Mouse (Mus musculus): ENCODE measurements around the gene Gm47969. TPM values are rescaled to one million over a fixed set of nuclear protein-coding genes. Genes with fewer than 3 reads are reported as not detected.
A peak's percentile ranks its signal among the peaks of the same experiment; 100 is the strongest.
"Not testable (repeated sequence)": the region's sequence is repeated elsewhere in the genome, so short reads cannot be mapped to it uniquely, and the experiment has no call there.

Gene Gm47969
- polyA plus RNA-seq (2015; fragmentation: Nextera tagmentation; extraction: Ambion mirVana) = not detected in 2 replicates

GRCm38 (mm10) chr1:83044882-83045427 lies at the start of gene Gm47969:
Gene Gm47969 (plus strand): TSS chr1:83044932.
- H3K4me2 ChIP-seq = no peak within 1 kb of the TSS
- no peak within 1 kb of the TSS for H3K9ac ChIP-seq
- no peaks in the 10 kb centered on the region for H3K27me3 ChIP-seq
- H3K36me3 ChIP-seq = no peaks in the 10 kb centered on the region
- H3K4me1 ChIP-seq (replicated peaks) = no peaks in the 10 kb centered on the region
- H3K4me3 ChIP-seq = no peak within 1 kb of the TSS
- no peaks in the 10 kb centered on the region for H3K9me3 ChIP-seq
- WGBS = 86% methylated on average over 5 of the region's 5 CpGs
- H3K27ac ChIP-seq = no peak within 1 kb of the TSS
- no peak for ATAC-seq (ENCODE audit: low FRiP score)

DNA sequence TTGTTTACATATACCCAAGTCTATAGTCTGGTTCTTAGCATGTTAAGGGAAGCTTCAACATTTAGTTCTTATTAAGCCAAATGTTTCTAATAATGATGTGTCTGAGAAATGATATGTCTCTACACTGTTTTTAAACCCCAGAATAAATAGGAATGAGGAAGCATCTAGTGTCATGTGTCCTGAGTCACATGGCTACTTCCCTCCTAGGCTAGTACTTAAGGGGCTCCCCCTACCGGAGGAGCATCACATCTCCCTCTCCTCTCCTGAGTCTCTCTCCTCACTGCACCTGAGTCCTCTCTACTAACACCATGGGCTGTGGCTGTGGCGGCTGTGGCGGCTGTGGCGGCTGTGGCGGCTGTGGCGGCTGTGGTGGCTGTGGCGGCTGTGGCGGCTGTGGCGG lies 44.4 kb upstream of the Gm47969 start, which contains the start of gene Gm47959:
Gm47959 (plus strand) TSS at position 243 of the 400 bp plus-strand sequence.
- not testable (repeated sequence) for H3K4me3 ChIP-seq; ATAC-seq (ENCODE audit: low FRiP score)
- 93% methylated on average over 9 of the region's 9 CpGs for WGBS

DNA sequence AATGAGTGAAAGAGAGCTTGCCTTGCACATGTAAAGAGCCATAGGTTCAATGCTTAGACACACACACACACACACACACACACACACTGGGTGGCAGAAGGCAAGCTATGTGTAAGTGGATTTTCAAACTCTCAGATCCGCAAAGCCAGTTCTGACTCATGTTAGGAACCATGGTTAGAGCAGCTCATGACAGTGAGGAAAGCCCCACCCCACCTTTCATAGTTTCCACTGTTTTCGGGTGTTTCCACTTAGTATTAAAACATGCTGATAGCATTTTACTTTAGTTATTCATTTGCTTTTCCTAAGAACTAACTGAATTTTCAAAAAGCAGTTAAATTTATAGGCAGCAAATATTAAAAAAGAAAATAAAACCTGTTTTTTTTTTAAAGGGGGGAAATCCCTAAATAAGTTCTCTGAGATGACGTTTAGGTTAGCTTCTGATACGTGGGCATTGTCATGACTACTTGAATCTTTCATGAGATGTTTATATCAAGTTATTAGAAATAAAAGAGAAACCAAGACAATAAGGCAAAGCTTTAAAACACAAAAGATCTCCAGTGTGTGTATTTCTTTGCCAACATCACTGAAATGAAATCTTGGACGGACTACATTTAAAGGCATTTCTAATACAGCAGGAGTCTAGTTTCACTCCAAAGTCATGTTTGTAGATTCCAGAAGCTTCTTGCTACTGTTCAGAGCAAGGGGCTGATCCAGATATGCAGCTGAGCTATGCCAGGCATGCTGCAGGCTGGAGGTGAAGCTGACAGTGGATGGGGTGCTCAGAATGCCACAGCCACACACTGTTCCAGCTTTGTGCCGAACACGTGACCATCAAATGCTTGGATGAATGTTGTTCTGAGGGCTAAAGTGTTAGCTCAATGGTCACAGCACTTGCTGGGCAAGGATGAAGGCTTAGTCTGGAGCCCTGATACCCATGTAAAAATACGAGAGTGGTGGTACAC lies 38.2 kb upstream of the Gm47969 start:
- no peaks in the 10 kb centered on the region for H3K27me3 ChIP-seq
- no peak overlapping the region for H3K4me2 ChIP-seq
- no peak for ATAC-seq (ENCODE audit: low FRiP score)
- WGBS = 88% methylated on average over 8 of the region's 8 CpGs
- no peak overlapping the region for H3K9ac ChIP-seq
- H3K36me3 ChIP-seq = no peaks in the 10 kb centered on the region
- no peak overlapping the region for H3K27ac ChIP-seq
- no peaks in the 10 kb centered on the region for H3K9me3 ChIP-seq
- no peaks in the 10 kb centered on the region for H3K4me1 ChIP-seq (replicated peaks)
- no peak overlapping the region for H3K4me3 ChIP-seq

More for the DNA sequence above, 44.4 kb upstream of the Gm47969 start, which contains the start of gene Gm47959:
- H3K27me3 ChIP-seq; H3K9me3 ChIP-seq; H3K4me2 ChIP-seq; H3K4me1 ChIP-seq (replicated peaks); H3K36me3 ChIP-seq; H3K9ac ChIP-seq; H3K27ac ChIP-seq: not testable (repeated sequence)

DNA sequence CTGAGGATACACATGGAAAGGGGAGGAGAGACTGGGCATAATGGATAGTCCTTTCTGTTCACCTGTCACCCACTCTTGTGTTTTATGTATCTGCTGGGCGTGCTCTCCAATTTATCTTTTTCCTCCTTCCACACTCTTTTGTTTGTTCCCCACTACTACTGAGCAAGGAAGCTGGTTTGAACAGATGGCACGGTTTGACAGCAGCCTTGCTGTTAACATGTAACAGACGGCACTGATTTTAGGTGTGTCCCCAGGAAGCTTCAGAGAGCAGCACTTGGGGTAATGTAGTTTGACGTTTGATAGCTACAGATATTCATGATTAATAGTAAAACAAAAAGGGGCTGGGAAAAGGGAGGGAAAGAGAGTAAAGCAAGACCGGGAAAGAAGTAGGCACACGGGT lies 37.3 kb upstream of the Gm47969 start:
- H3K27me3 ChIP-seq = no peaks in the 10 kb centered on the region
- H3K27ac ChIP-seq = no peak overlapping the region
- no peak overlapping the region for H3K4me3 ChIP-seq
- H3K9ac ChIP-seq = no peak overlapping the region
- H3K4me1 ChIP-seq (replicated peaks) = no peaks in the 10 kb centered on the region
- 70% methylated on average over 6 of the region's 6 CpGs for whole genome bisulfite sequencing
- no peak overlapping the region for H3K4me2 ChIP-seq
- no peaks in the 10 kb centered on the region for H3K9me3 ChIP-seq
- H3K36me3 ChIP-seq = no peaks in the 10 kb centered on the region
- ATAC-seq (ENCODE audit: low FRiP score) = no peak

DNA sequence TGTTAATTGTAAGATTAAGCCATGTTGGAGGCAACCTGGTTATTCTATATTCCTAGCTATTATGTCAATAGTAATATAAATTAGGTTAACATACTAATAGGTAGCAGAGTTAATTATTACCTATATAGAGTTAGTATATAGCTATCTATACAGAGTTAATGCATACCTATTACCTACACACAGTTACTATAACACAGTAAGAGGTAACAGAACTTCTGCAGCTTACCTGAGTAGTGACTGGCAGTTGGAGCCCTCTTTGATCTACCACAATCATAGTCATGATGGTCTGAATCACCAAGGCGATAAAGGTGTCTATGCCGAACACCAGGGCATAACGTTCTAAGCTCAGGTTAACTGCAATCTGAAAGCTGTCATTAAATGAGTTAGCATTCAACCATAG lies 30.3 kb upstream of the Gm47969 start:
- H3K4me3 ChIP-seq = no peak overlapping the region
- WGBS = 98% methylated on average over 3 of the region's 3 CpGs
- ATAC-seq (ENCODE audit: low FRiP score) = no peak
- H3K27me3 ChIP-seq = no peaks in the 10 kb centered on the region
- H3K36me3 ChIP-seq = no peaks in the 10 kb centered on the region
- H3K9ac ChIP-seq = no peak overlapping the region
- H3K4me1 ChIP-seq (replicated peaks) = no peaks in the 10 kb centered on the region
- no peak overlapping the region for H3K4me2 ChIP-seq
- H3K27ac ChIP-seq = no peak overlapping the region
- H3K9me3 ChIP-seq = no peaks in the 10 kb centered on the region

- H3K4me3 ChIP-seq = no peak overlapping the region
- 80% methylated on average over 10 of the region's 10 CpGs for WGBS
- H3K36me3 ChIP-seq = no peaks in the 10 kb centered on the region
- H3K4me1 ChIP-seq (replicated peaks) = no peaks in the 10 kb centered on the region
- no peaks in the 10 kb centered on the region for H3K9me3 ChIP-seq
- H3K27me3 ChIP-seq = no peaks in the 10 kb centered on the region
- H3K4me2 ChIP-seq = no peak overlapping the region
- no peak overlapping the region for H3K9ac ChIP-seq
- ATAC-seq (ENCODE audit: low FRiP score) = no peak
- H3K27ac ChIP-seq = no peak overlapping the region
These were observed 29.3 kb upstream of the Gm47969 start for GRCm38 (mm10) chr1:83015329-83015879.

GRCm38 (mm10) chr1:83016556-83016955 lies 28.2 kb upstream of the Gm47969 start:
- ATAC-seq (ENCODE audit: low FRiP score) = no peak
- no peaks in the 10 kb centered on the region for H3K9me3 ChIP-seq
- H3K4me2 ChIP-seq = no peak overlapping the region
- no peak overlapping the region for H3K27ac ChIP-seq
- no peaks in the 10 kb centered on the region for H3K27me3 ChIP-seq
- no peak overlapping the region for H3K9ac ChIP-seq
- H3K36me3 ChIP-seq = no peaks in the 10 kb centered on the region
- no peaks in the 10 kb centered on the region for H3K4me1 ChIP-seq (replicated peaks)
- WGBS = 70% methylated on average over 1 of the region's 1 CpGs
- H3K4me3 ChIP-seq = no peak overlapping the region

DNA sequence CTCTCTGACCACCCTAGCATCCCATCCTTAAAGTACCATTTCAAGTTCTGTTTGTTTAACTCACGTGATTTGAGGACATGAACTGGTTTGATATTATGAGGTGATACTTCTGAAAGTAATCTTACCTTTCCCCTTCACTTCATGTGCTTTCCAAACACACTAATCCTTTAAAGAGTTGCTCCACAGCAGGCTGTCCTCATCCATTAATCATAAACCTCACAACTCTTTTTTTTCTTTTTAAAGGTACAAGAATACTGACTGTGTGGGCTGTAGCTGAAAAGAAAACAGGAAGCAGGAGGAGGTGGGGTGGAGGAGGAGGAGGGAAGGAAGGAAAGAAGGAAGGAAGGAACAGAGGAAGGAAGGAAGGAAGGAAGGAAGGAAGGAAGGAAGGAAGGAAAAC lies 12.8 kb upstream of the Gm47969 start:
- H3K9ac ChIP-seq = no peak overlapping the region
- WGBS = 54% methylated on average over 1 of the region's 1 CpGs
- no peak overlapping the region for H3K27ac ChIP-seq
- no peak overlapping the region for H3K4me2 ChIP-seq
- no peaks in the 10 kb centered on the region for H3K9me3 ChIP-seq
- no peaks in the 10 kb centered on the region for H3K4me1 ChIP-seq (replicated peaks)
- H3K4me3 ChIP-seq = no peak overlapping the region
- no peak for ATAC-seq (ENCODE audit: low FRiP score)
- no peaks in the 10 kb centered on the region for H3K27me3 ChIP-seq
- H3K36me3 ChIP-seq = no peaks in the 10 kb centered on the region

- Histone ChIP-seq H3K27ac (no peak overlapping the region), H3K4me3 (no peak overlapping the region), H3K4me1 (replicated peaks) (peaks cover under 1% of the 10 kb centered on the region; the same call in 1 of the 2 replicates), H3K9ac (no peak overlapping the region), H3K36me3 (no peaks in the 10 kb centered on the region), H3K4me2 (no peak overlapping the region), H3K9me3 (no peaks in the 10 kb centered on the region), H3K27me3 (no peaks in the 10 kb centered on the region)
- WGBS = 91% methylated on average over 6 of the region's 6 CpGs
- no peak for ATAC-seq (ENCODE audit: low FRiP score)
These were observed 12.2 kb upstream of the Gm47969 start for GRCm38 (mm10) chr1:83032508-83032907.

GRCm38 (mm10) chr1:83034509-83034908 lies 10.2 kb upstream of the Gm47969 start:
- H3K36me3 ChIP-seq = no peaks in the 10 kb centered on the region
- no peak for ATAC-seq (ENCODE audit: low FRiP score)
- peaks cover 9% of the 10 kb centered on the region; the same call in 1 of the 2 replicates for H3K4me1 ChIP-seq (replicated peaks)
- no peaks in the 10 kb centered on the region for H3K27me3 ChIP-seq
- H3K9me3 ChIP-seq = no peaks in the 10 kb centered on the region
- H3K4me2 ChIP-seq = no peak overlapping the region
- H3K27ac ChIP-seq = no peak overlapping the region
- H3K4me3 ChIP-seq = no peak overlapping the region
- WGBS = 67% methylated on average over 5 of the region's 5 CpGs
- H3K9ac ChIP-seq = no peak overlapping the region

GRCm38 (mm10) chr1:83036892-83037667 lies 7.7 kb upstream of the Gm47969 start:
- no peaks in the 10 kb centered on the region for H3K9me3 ChIP-seq
- peaks cover 9% of the 10 kb centered on the region; the same call in 1 of the 2 replicates for H3K4me1 ChIP-seq (replicated peaks)
- H3K27ac ChIP-seq = no peak overlapping the region
- WGBS = 74% methylated on average over 11 of the region's 11 CpGs
- no peak overlapping the region for H3K4me3 ChIP-seq
- ATAC-seq (ENCODE audit: low FRiP score) = no peak
- no peak overlapping the region for H3K9ac ChIP-seq
- no peaks in the 10 kb centered on the region for H3K36me3 ChIP-seq
- H3K4me2 ChIP-seq = peak overlapping the region; percentile 75; the same call in 1 of the 2 replicates
- no peaks in the 10 kb centered on the region for H3K27me3 ChIP-seq
